Mouse (Mus musculus) embryonic fibroblast, embryonic 13.5 days (primary cell): ENCODE measurements around the gene Apc2.

Source experiments
- CTCF ChIP-seq: IDR thresholded peaks from 2 replicates; pipeline ENCODE4 v1.5.1; 2011; ENCODE audit warnings: mild to moderate bottlenecking, control low read depth, low read length, moderate library complexity, borderline replicate concordance; ENCODE audit not compliant: insufficient read depth
- POLR2A ChIP-seq: IDR thresholded peaks from 2 replicates; pipeline ENCODE4 v1.6.1; 2011; ENCODE audit warnings: low read depth, mild to moderate bottlenecking, control low read depth, low read length, moderate library complexity

- TF ChIP-seq CTCF (no peak), POLR2A (no peak)
Measured at GRCm38 (mm10) chr10:80348981-80349380, 53.2 kb downstream of the Apc2 start.
